In the genomic region with DNA sequence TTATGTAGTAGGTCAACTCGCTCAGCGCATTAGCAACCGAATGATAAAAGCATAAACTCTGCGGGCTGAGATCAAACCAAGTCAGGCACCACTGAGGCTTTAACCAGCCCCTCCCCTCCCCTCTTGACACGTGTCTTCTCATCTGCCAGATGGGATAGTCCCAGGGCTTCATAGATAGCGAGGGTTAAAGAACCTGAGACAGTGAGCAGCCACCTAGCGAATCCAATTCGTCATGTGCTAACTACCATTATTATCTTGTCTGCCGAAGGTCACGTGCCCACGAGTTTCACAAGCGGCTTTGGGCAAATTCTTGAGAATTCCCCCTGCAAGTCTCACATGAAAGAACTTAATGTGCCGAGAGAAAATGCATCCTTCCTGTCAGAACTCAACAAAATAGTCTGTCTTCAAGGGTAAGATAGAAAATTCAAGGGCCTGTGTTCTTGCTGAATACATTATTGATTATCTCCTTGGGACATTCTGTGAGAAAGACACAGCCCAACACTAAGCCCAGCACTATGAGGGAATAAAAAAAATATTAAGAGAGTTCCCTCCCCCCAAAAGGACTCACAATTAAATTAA, we compare ENCODE assay signal across 1 mouse cellular context.
TF ChIP-seq lines count a peak whose summit lies in the region.

No protein-coding gene starts in this region.

TF ChIP-seq in CH12.LX, 34 proteins besides CTCF, POLR2A, EP300 and RAD21 (continued from another document):
- peak; percentile 92 for TF ChIP-seq RCOR1 (conservative IDR thresholded peaks at IDR 0.05; ENCODE audit: low read depth, low read length)
- peak; percentile 95 for TF ChIP-seq USF1 (IDR thresholded peaks at IDR 0.05; ENCODE audit: low read depth, low read length)
- TF ChIP-seq MEF2A (IDR thresholded peaks at IDR 0.05; ENCODE audit: borderline replicate concordance, low read depth, low read length): peak; percentile 54
- peak; percentile 94 for TF ChIP-seq IRF4 (IDR thresholded peaks at IDR 0.05; ENCODE audit: low read depth, low read length)
- peak; percentile 95 for TF ChIP-seq USF2 (conservative IDR thresholded peaks at IDR 0.05; ENCODE audit: low read depth, low read length)
- peak; percentile 84 for TF ChIP-seq SIN3A (IDR thresholded peaks at IDR 0.05; ENCODE audit: low read length)
- TF ChIP-seq HCFC1 (IDR thresholded peaks at IDR 0.05; ENCODE audit: low read depth, low read length): peak; percentile 25; the same call in 1 of the 2 replicates
- peak; percentile 100 for TF ChIP-seq BHLHE40 (IDR thresholded peaks at IDR 0.05; ENCODE audit: low read depth, low read length)
- TF ChIP-seq ETS1 (conservative IDR thresholded peaks at IDR 0.05; ENCODE audit: low read depth, low read length): peak; percentile 94
- TF ChIP-seq NELFE (IDR thresholded peaks at IDR 0.05; ENCODE audit: low read depth, low read length): no peak
- peak; percentile 99 for TF ChIP-seq MAX (IDR thresholded peaks at IDR 0.05; ENCODE audit: low read length)
- no peak for TF ChIP-seq ZNF384 (IDR thresholded peaks at IDR 0.05; ENCODE audit: low read depth, low read length)
- TF ChIP-seq TCF12 (IDR thresholded peaks at IDR 0.05; ENCODE audit: low read depth, low read length): 0 out of 2 replicates have a peak, but pooled peaks have one; percentile 59
- TF ChIP-seq PAX5 (IDR thresholded peaks at IDR 0.05; ENCODE audit: low read length): no peak
- TF ChIP-seq MAZ (IDR thresholded peaks at IDR 0.05; ENCODE audit: low read depth, low read length): peak; percentile 97
- TF ChIP-seq MXI1 (IDR thresholded peaks at IDR 0.05; ENCODE audit: low read depth, low read length): peak; percentile 96
